Mouse (Mus musculus): ENCODE measurements around the gene Ankrd61.

GRCm38 (mm10) chr5:143929291-143929690, 31.8 kb upstream of the Ankrd61 start:
- TF ChIP-seq CTCF (IDR thresholded peaks at IDR 0.05 in 2 of 3, conservative IDR thresholded peaks at IDR 0.05 in 1 of 3; ENCODE audit: control insufficient read depth in 1 of 3, insufficient read depth in 1 of 3, low read depth in 2 of 3, low read length in 3 of 3, poor library complexity in 1 of 3, severe bottlenecking in 1 of 3) (no peak), POLR2A (IDR thresholded peaks at IDR 0.05; ENCODE audit: control insufficient read depth in 1 of 2, insufficient read depth in 1 of 2, low read depth in 1 of 2, low read length in 2 of 2, poor library complexity in 1 of 2) (no peak), NELFE (IDR thresholded peaks at IDR 0.05; ENCODE audit: low read depth, low read length) (no peak), CHD2 (IDR thresholded peaks at IDR 0.05; ENCODE audit: low read length) (no peak), E2F4 (IDR thresholded peaks at IDR 0.05; ENCODE audit: borderline replicate concordance, low read depth, low read length) (no peak), MAZ (IDR thresholded peaks at IDR 0.05; ENCODE audit: low read depth, low read length) (no peak), POLR2AphosphoS2 (IDR thresholded peaks at IDR 0.05; ENCODE audit: low read length) (no peak), HCFC1 (IDR thresholded peaks at IDR 0.05; ENCODE audit: low read depth, low read length) (no peak), BHLHE40 (IDR thresholded peaks at IDR 0.05; ENCODE audit: borderline replicate concordance, low read depth, low read length) (no peak), MAFK (IDR thresholded peaks at IDR 0.05; ENCODE audit: borderline replicate concordance, low read depth, low read length) (no peak), RAD21 (IDR thresholded peaks at IDR 0.05; ENCODE audit: low read depth, low read length) (no peak), GATA1 (IDR thresholded peaks at IDR 0.05; ENCODE audit: low read depth, low read length) (no peak), SIN3A (IDR thresholded peaks at IDR 0.05; ENCODE audit: low read length) (no peak)

Measured in MEL (cell line).